Mouse (Mus musculus) forebrain, embryonic 15.5 days (tissue): ENCODE data around the gene Pim1. TPM values are rescaled to one million over a fixed set of nuclear protein-coding genes. Genes with fewer than 3 reads are reported as not detected.
"Not testable (repeated sequence)": the region's sequence is repeated elsewhere in the genome, so short reads cannot be mapped to it uniquely, and the experiment has no call there.

Source experiments
- ATAC-seq: fragments of 200-750 bp; cut with Nextera tagmentation; replicated peaks from 2 replicates; pipeline ENCODE4 v1.8.0; 2017; ENCODE audit warnings: mild to moderate bottlenecking, moderate TSS enrichment, moderate library complexity
- H3K27ac ChIP-seq: fragments of 300-500 bp; sonication (generic); replicated peaks from 2 replicates; pipeline ENCODE4 v1.5.1; 2015; ENCODE audit warnings: mild to moderate bottlenecking, inconsistent platforms
- H3K27me3 ChIP-seq: fragments of 300-500 bp; sonication (generic); 2 replicates; pipeline ENCODE4 v1.6.1; 2015; ENCODE audit warnings: inconsistent platforms
- H3K36me3 ChIP-seq: fragments of 300-500 bp; sonication (generic); 2 replicates; pipeline ENCODE4 v1.6.1; 2015; ENCODE audit warnings: mild to moderate bottlenecking, inconsistent platforms
- H3K4me1 ChIP-seq: fragments of 300-500 bp; sonication (generic); 2 replicates; pipeline ENCODE4 v1.6.1; 2015; ENCODE audit warnings: inconsistent platforms
- H3K4me2 ChIP-seq: fragments of 300-500 bp; sonication (generic); replicated peaks from 2 replicates; pipeline ENCODE4 v1.6.1; 2015; ENCODE audit warnings: mild to moderate bottlenecking, inconsistent platforms
- H3K4me3 ChIP-seq: fragments of 300-500 bp; sonication (generic); 2 replicates; pipeline ENCODE4 v1.5.1; 2015; ENCODE audit warnings: mild to moderate bottlenecking, inconsistent platforms
- H3K9ac ChIP-seq: fragments of 300-500 bp; sonication (generic); replicated peaks from 2 replicates; pipeline ENCODE4 v1.6.1; 2015; ENCODE audit warnings: mild to moderate bottlenecking, inconsistent platforms
- H3K9me3 ChIP-seq: fragments of 300-500 bp; sonication (generic); 2 replicates; pipeline ENCODE4 v1.6.1; 2016; ENCODE audit warnings: inconsistent platforms
- WGBS: fragments of 180-500 bp; shearing (Covaris S2); methylation state at CpG from one replicate; pipeline ENCODE4 v1.1.7; 2015; ENCODE audit warnings: mixed read lengths; 5-methylcytosine and 5-hydroxymethylcytosine counted together
- polyA plus RNA-seq: library from polyadenylated mRNA; unstranded; fragments of >200 nt; fragmentation: Nextera tagmentation; extraction: Ambion mirVana; gene quantifications from 2 replicates; pipeline ENCODE4 v1.2.1, GENCODE M21; 2015

The Pim1 gene
- polyA plus RNA-seq, 1 experiment from 2014 or later, result 15.6 TPM

GRCm38 (mm10) chr17:29488978-29489970 lies 1.3 kb upstream of the Pim1 start:
- Histone ChIP-seq H3K27ac (peak overlapping the region; percentile 96), H3K9me3 (no peaks in the 10 kb centered on the region), H3K27me3 (no peaks in the 10 kb centered on the region), H3K36me3 (peaks cover 5% of the 10 kb centered on the region; the same call in 1 of the 2 replicates), H3K4me3 (peak overlapping the region; percentile 92), H3K4me1 (peaks cover 31% of the 10 kb centered on the region), H3K9ac (peak overlapping the region; percentile 82), H3K4me2 (peak overlapping the region; percentile 53)
- no peak for ATAC-seq
- WGBS, result 6% methylated on average over 30 of the region's 30 CpGs

GRCm38 (mm10) chr17:29489971-29490712 lies 411 bp upstream of the Pim1 start:
- Histone ChIP-seq H3K27ac (peak overlapping the region; percentile 96), H3K9me3 (no peaks in the 10 kb centered on the region), H3K4me1 (peaks cover 31% of the 10 kb centered on the region), H3K4me3 (peak overlapping the region; percentile 92), H3K4me2 (peak overlapping the region; percentile 70), H3K36me3 (peaks cover 10% of the 10 kb centered on the region), H3K27me3 (no peaks in the 10 kb centered on the region), H3K9ac (peak overlapping the region; percentile 82)
- under 1% methylated on average over 58 of the region's 68 CpGs for WGBS
- ATAC-seq, result peak; percentile 88

DNA sequence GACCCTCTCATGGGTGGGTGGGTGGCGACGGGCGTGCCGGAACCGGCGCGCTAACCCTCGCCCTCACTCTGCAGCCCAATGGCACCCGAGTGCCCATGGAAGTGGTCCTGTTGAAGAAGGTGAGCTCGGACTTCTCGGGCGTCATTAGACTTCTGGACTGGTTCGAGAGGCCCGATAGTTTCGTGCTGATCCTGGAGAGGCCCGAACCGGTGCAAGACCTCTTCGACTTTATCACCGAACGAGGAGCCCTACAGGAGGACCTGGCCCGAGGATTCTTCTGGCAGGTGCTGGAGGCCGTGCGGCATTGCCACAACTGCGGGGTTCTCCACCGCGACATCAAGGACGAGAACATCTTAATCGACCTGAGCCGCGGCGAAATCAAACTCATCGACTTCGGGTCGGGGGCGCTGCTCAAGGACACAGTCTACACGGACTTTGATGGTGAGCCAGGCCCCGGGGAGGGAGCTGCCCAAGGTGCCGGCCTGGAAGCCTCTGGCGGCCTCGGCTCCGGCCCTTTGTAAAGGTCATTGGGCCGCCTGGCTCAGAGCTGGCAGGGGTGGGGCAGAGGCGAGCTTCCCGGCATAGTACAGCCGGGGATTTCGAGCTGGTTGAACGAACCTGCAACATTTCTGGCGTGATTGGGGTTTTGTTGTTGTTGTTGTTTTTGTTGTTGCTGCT lies 1.2 kb downstream of the Pim1 start:
- Histone ChIP-seq H3K4me3 (peak overlapping the region; percentile 92), H3K4me2 (peak overlapping the region; percentile 70), H3K9ac (peak overlapping the region; percentile 90), H3K4me1 (peaks cover 31% of the 10 kb centered on the region), H3K9me3 (no peaks in the 10 kb centered on the region), H3K27me3 (no peaks in the 10 kb centered on the region), H3K27ac (peak overlapping the region; percentile 96), H3K36me3 (peaks cover 10% of the 10 kb centered on the region)
- ATAC-seq, result peak; percentile 4; the same call in 1 of the 2 replicates
- under 1% methylated on average over 48 of the region's 48 CpGs for WGBS

DNA sequence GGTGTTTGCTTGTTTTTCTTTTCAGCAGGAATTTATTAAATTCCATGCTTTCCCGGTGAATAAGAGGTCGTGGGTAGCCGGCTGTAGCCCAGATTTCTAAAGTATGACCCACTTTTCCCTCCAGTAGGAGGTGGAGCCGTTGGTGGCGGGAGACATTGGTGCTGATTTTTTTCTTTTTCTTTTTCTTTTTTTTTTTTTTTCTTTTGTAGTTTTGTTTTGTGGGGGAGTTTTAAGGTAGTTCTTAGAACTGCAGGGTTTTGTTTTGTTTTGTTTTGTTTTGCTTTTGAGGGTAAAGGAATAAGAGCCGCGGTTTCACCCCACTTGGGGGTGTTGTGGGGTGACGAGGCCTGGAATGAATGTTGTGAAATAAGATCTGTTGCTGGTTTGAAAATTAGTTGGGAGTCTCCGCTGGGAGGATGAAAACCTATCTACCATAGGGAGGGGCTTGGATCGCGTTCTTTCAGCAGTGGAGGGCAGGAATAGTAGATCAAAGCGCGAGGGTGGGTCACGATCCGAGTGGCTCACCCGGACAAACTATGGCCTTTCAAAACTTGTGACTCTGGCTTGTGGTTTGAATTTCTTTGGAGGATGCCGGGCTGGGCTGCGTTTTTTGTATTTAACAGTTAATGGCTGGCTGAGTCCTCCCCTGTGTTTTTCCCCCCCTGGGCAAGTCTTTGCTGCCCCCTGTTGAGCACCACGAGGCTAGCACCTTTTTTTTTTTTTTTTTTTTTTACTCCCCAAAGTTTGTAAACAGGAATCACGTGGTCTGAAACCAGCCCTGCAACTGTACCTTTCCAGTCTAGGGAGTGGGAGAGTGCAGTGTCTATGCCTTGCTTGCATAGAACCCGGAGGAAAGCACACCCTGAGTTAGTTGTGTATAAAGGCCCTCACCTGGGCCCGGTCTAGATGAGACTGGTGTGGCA lies 2.0 kb downstream of the Pim1 start:
- H3K4me3 ChIP-seq, result peak overlapping the region; percentile 92
- H3K4me2 ChIP-seq, result peak overlapping the region; percentile 70
- peak overlapping the region; percentile 90 for H3K9ac ChIP-seq
- H3K27ac ChIP-seq, result peak overlapping the region; percentile 96
- no peak for ATAC-seq
- peaks cover 31% of the 10 kb centered on the region for H3K4me1 ChIP-seq
- no peaks in the 10 kb centered on the region for H3K9me3 ChIP-seq
- H3K27me3 ChIP-seq, result no peaks in the 10 kb centered on the region
- peaks cover 10% of the 10 kb centered on the region for H3K36me3 ChIP-seq
- WGBS, result 2% methylated on average over 22 of the region's 22 CpGs

- Histone ChIP-seq H3K4me1 (peaks cover 29% of the 10 kb centered on the region), H3K9ac (no peak overlapping the region), H3K9me3 (no peaks in the 10 kb centered on the region), H3K36me3 (peaks cover 10% of the 10 kb centered on the region), H3K27ac (no peak overlapping the region), H3K27me3 (no peaks in the 10 kb centered on the region), H3K4me3 (no peak overlapping the region; the same call in 1 of the 2 replicates), H3K4me2 (no peak overlapping the region; the same call in 1 of the 2 replicates)
- ATAC-seq, result no peak
- 79% methylated on average over 11 of the region's 11 CpGs for WGBS
These were observed 3.0 kb downstream of the Pim1 start for GRCm38 (mm10) chr17:29493461-29493980.

GRCm38 (mm10) chr17:29494062-29494731 lies 3.6 kb downstream of the Pim1 start:
- Histone ChIP-seq H3K4me3 (no peak overlapping the region), H3K36me3 (peaks cover 10% of the 10 kb centered on the region), H3K27ac (no peak overlapping the region), H3K4me1 (peaks cover 24% of the 10 kb centered on the region), H3K4me2 (no peak overlapping the region), H3K9me3 (no peaks in the 10 kb centered on the region), H3K9ac (no peak overlapping the region), H3K27me3 (no peaks in the 10 kb centered on the region)
- 83% methylated on average over 10 of the region's 10 CpGs for WGBS
- no peak for ATAC-seq

GRCm38 (mm10) chr17:29494732-29495076 lies 4.2 kb downstream of the Pim1 start:
- Histone ChIP-seq H3K9me3 (no peaks in the 10 kb centered on the region), H3K9ac (no peak overlapping the region), H3K4me3 (no peak overlapping the region), H3K4me2 (no peak overlapping the region), H3K27me3 (no peaks in the 10 kb centered on the region), H3K36me3 (peaks cover 10% of the 10 kb centered on the region), H3K27ac (no peak overlapping the region), H3K4me1 (peaks cover 21% of the 10 kb centered on the region)
- no peak for ATAC-seq
- whole genome bisulfite sequencing, result 49% methylated on average over 8 of the region's 8 CpGs

DNA sequence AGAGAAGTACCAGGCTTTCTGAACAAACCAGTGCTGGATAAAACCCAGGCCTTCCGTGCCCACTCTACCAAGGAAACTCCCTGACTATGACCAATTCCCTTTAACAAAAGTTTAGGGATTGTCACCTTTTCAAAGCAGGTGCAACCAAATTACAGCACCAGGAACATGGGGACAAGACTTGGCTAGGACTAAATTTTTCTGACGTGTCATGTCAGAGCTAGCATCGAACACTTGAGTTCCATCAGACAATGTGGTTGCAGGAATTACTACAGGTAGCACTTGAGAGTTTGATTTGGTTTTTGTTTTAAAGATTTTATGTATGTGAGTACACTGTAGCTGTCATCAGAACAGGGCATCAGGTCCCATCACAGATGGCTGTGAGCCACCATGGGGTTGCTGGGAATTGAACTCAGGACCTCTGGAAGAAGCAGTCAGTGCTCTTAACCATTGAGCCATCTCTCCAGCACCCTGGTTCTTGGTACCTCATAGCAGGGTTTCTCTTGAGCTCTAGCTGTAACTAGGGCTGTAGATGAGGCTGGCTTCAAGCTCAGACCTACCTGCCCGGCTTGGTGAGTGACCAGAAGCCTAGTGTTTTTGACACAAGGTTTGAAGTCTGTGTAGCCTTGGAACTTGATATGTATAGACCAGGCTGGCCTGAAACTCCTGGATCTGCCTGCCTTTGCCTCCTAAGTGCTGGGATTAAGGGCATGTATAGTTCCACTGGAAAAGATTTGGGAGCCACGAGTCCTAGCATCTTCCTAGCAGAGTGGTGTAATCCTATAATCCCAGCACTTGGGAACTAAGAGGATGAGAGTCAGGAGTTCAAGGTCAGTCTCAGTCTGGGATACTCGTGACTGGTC lies 5.9 kb downstream of the Pim1 start:
- WGBS, result 76% methylated on average over 6 of the region's 6 CpGs
- no peak for ATAC-seq
- peaks cover 21% of the 10 kb centered on the region for H3K4me1 ChIP-seq

DNA sequence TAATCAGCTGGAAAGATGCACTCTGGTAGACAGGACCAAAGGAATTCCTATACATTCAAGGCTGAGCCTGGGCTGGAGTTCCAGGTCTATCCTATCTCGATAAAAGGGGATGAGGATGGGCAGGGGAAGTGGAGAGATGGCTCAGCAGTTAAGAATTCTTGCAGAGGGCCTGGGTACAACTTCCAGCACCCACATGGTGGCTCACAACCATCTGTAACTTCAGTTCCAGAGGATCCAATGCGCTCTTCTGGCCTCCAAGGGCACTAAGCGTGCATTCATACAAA lies 6.5 kb downstream of the Pim1 start:
- Histone ChIP-seq H3K4me1 (peaks cover 17% of the 10 kb centered on the region), H3K4me2 (no peak overlapping the region), H3K9me3 (no peaks in the 10 kb centered on the region), H3K9ac (no peak overlapping the region), H3K27me3 (no peaks in the 10 kb centered on the region), H3K27ac (no peak overlapping the region), H3K4me3 (no peak overlapping the region), H3K36me3 (peaks cover 10% of the 10 kb centered on the region)
- WGBS, result 95% methylated on average over 3 of the region's 3 CpGs
- ATAC-seq, result no peak

More for the DNA sequence above, 5.9 kb downstream of the Pim1 start:
- Histone ChIP-seq H3K9me3 (no peaks in the 10 kb centered on the region), H3K27ac (no peak overlapping the region), H3K4me2 (no peak overlapping the region), H3K27me3 (no peaks in the 10 kb centered on the region), H3K9ac (no peak overlapping the region), H3K36me3 (peaks cover 10% of the 10 kb centered on the region), H3K4me3 (no peak overlapping the region)

DNA sequence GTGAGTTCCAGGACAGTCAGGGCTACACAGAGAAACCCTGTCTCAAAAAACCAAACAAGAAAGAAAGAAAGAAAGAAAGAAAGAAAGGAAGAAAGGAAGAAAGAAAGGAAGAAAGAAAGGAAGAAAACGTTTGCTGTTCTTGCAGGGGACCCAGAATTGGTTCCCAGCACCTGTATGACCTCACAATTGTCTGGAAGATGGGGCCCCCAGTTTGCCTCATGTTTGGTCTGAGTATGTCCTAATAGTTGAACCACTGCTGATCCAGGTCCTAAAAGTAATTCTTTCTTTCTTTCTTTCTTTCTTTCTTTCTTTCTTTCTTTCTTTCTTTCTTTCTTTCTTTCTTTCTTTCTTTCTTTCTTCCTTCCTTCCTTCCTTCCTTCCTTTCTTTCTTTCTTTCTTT lies 6.9 kb downstream of the Pim1 start:
- not testable (repeated sequence) for H3K4me2 ChIP-seq, H3K36me3 ChIP-seq, H3K9me3 ChIP-seq, H3K9ac ChIP-seq, H3K4me3 ChIP-seq, H3K27ac ChIP-seq, ATAC-seq, H3K27me3 ChIP-seq
- 96% methylated on average over 1 of the region's 1 CpGs for WGBS
- peaks cover 12% of the 10 kb centered on the region for H3K4me1 ChIP-seq
